Mouse (Mus musculus) forebrain, embryonic 14.5 days (tissue): Measurements from ENCODE around the gene Cog5. TPM values are rescaled to one million over a fixed set of nuclear protein-coding genes. Genes with fewer than 3 reads are reported as not detected.

Source experiments
- ATAC-seq: fragments of 200-750 bp; cut with Nextera tagmentation; 2 replicates; pipeline ENCODE4 v1.8.0; 2017; ENCODE audit warnings: mild to moderate bottlenecking, moderate library complexity
- DNase-seq: peaks from one replicate; pipeline ENCODE4 v3.0.0-alpha.2; 2015; ENCODE audit warnings: low spot score
- H3K27ac ChIP-seq: fragments of 300-500 bp; sonication (generic); 2 replicates; pipeline ENCODE4 v1.5.1; 2014; ENCODE audit warnings: low read depth, mild to moderate bottlenecking, control low read depth, low read length, moderate library complexity
- H3K27me3 ChIP-seq: fragments of 300-500 bp; sonication (generic); replicated peaks from 2 replicates; pipeline ENCODE4 v1.6.1; 2014; ENCODE audit warnings: low read length, control low read depth, mixed read lengths; ENCODE audit not compliant: control insufficient read depth, insufficient read depth
- H3K36me3 ChIP-seq: fragments of 300-500 bp; sonication (generic); 2 replicates; pipeline ENCODE4 v1.6.1; 2014; ENCODE audit warnings: low read length, control low read depth; ENCODE audit not compliant: control insufficient read depth, insufficient read depth
- H3K4me1 ChIP-seq: fragments of 300-500 bp; sonication (generic); 2 replicates; pipeline ENCODE4 v1.6.1; 2014; ENCODE audit warnings: antibody characterized with exemption, low read length, control low read depth; ENCODE audit not compliant: control insufficient read depth, insufficient read depth
- H3K4me2 ChIP-seq: fragments of 300-500 bp; sonication (generic); 2 replicates; pipeline ENCODE4 v1.6.1; 2014; ENCODE audit warnings: mild to moderate bottlenecking, control low read depth, low read length
- H3K4me3 ChIP-seq: fragments of 300-500 bp; sonication (generic); 2 replicates; pipeline ENCODE4 v1.5.1; 2014; ENCODE audit warnings: low read depth, low read length, control low read depth
- H3K9ac ChIP-seq: fragments of 300-500 bp; sonication (generic); 2 replicates; pipeline ENCODE4 v1.6.1; 2014; ENCODE audit warnings: mild to moderate bottlenecking, low read length, control low read depth, moderate library complexity
- H3K9me3 ChIP-seq: fragments of 300-500 bp; sonication (generic); replicated peaks from 2 replicates; pipeline ENCODE4 v1.6.1; 2016; ENCODE audit warnings: low read length, control low read depth, mixed read lengths; ENCODE audit not compliant: control insufficient read depth
- WGBS: fragments of 180-500 bp; shearing (Covaris S2); extraction: QIAGEN DNeasy Blood & Tissue Kit; methylation state at CpG from one replicate; pipeline ENCODE4 v1.1.7; 2014; 5-methylcytosine and 5-hydroxymethylcytosine counted together
- polyA plus RNA-seq: library from polyadenylated mRNA; unstranded; fragments of >200 nt; fragmentation: Nextera tagmentation; extraction: Ambion mirVana; gene quantifications from 2 replicates; pipeline ENCODE4 v1.2.1, GENCODE M21; 2014

Gene Cog5
- polyA plus RNA-seq, 1 experiment from 2014 or later: 25.1 TPM

DNA sequence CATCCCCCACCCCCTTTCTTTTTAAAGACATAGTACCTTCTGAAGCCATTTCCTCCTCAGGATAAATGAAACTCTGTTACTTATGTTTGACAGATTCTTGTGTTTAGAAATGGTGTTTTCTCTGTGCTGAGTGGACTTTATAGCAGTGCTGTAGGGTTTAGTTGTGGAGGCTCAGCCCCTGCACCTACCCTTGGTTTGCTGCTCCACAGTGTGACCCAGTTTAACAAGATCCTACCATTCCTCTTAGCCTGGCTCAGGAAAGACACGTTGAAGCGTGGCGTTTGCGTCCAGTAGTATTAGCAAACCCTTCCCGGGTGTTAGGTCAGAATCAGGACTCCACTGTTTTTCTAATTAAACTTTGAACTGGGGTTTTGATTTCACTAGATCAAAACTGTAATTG is 241.6 kb downstream of the Cog5 start:
- H3K9ac ChIP-seq: no peak overlapping the region
- H3K4me1 ChIP-seq: peaks cover 21% of the 10 kb centered on the region
- H3K27me3 ChIP-seq: no peaks in the 10 kb centered on the region
- peak overlapping the region; percentile 49 for H3K27ac ChIP-seq
- no peaks in the 10 kb centered on the region for H3K36me3 ChIP-seq
- no peak overlapping the region for H3K4me3 ChIP-seq
- 11% methylated on average over 5 of the region's 5 CpGs for WGBS
- no peaks in the 10 kb centered on the region for H3K9me3 ChIP-seq
- no peak for DNase-seq
- no peak overlapping the region for H3K4me2 ChIP-seq
- ATAC-seq: no peak

DNA sequence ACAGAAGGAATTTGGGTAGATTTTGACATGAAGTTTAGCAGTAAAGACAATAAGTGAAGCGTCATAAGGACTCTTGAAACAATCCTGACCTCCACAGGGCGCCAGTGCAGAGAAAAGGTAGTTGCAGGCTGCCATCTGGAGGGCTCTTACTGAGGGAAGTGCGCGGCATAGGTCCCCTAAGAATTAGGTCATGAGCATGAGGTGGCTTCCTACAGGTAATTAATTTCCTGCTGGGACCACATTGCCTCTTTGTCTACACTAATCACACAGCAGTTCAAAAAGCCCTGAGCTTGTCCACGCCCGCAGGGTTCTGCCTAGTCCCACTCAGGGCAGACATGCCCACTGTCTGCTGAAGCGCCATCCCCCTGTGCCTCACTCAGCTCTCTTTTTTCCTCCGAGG is 242.3 kb downstream of the Cog5 start:
- H3K27me3 ChIP-seq: no peaks in the 10 kb centered on the region
- ATAC-seq (peak; percentile 47), DNase-seq (peak; percentile 52)
- H3K27ac ChIP-seq: no peak overlapping the region
- H3K4me2 ChIP-seq: no peak overlapping the region
- no peaks in the 10 kb centered on the region for H3K9me3 ChIP-seq
- no peak overlapping the region for H3K4me3 ChIP-seq
- WGBS: 13% methylated on average over 8 of the region's 8 CpGs
- peaks cover 21% of the 10 kb centered on the region for H3K4me1 ChIP-seq
- H3K36me3 ChIP-seq: no peaks in the 10 kb centered on the region
- no peak overlapping the region for H3K9ac ChIP-seq

DNA sequence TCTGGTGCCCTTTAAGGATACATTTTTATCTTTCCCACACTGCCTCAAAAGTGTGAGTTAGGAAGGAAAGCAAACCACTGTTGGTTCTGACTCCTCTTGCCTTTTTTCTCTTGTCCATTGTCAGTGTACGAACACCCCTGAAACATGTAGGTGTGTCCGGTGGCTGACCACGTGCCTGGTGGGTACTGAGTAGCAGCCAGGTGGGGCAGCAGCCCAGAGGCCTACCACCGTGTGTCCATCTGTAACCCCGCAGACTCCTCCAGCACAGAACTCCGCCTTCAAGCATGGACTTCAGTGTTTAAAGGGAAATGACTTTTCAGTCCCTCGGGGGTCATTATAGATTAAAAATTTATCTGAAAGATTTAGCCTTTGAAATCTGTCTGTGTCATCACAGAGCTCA is 242.8 kb downstream of the Cog5 start:
- no peak overlapping the region for H3K27ac ChIP-seq
- ATAC-seq: no peak

DNA sequence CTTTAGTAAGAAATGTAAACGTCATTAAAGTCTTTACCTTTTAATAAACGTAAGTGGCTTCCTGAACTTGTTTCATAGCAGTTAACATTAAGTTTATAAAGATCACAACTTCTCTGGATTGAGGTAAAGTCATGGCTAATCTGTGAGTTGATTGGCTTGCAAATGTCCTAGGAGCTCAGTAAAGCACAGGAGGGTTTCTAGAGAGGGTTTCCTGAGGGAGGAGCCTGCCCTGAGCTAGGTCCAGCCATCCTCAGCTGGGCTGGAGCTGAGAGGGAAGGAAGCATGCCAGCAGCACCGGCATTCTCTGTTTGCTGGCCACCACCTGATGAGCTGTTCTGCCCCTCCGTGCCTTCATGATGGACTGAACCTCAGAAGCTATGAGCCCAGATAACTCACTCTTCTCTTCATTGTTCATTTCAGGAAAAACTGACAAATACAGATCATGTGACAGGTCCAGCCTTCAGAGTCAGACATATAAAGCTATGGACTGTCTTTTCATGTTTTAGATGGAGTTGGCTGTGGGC is 245.8 kb downstream of the Cog5 start:
- H3K27ac ChIP-seq: no peak overlapping the region
- no peak for DNase-seq
- H3K9ac ChIP-seq: no peak overlapping the region
- 80% methylated on average over 4 of the region's 4 CpGs for WGBS
- peaks cover 23% of the 10 kb centered on the region for H3K4me1 ChIP-seq
- no peaks in the 10 kb centered on the region for H3K9me3 ChIP-seq
- H3K4me2 ChIP-seq: no peak overlapping the region
- no peaks in the 10 kb centered on the region for H3K36me3 ChIP-seq
- H3K4me3 ChIP-seq: no peak overlapping the region
- no peaks in the 10 kb centered on the region for H3K27me3 ChIP-seq
- no peak for ATAC-seq

More for the DNA sequence above, 242.8 kb downstream of the Cog5 start:
- Histone ChIP-seq H3K36me3 (no peaks in the 10 kb centered on the region), H3K4me1 (peaks cover 21% of the 10 kb centered on the region), H3K27me3 (no peaks in the 10 kb centered on the region), H3K4me2 (no peak overlapping the region), H3K9ac (no peak overlapping the region), H3K9me3 (no peaks in the 10 kb centered on the region), H3K4me3 (no peak overlapping the region)
- no peak for DNase-seq
- 48% methylated on average over 7 of the region's 7 CpGs for WGBS

DNA sequence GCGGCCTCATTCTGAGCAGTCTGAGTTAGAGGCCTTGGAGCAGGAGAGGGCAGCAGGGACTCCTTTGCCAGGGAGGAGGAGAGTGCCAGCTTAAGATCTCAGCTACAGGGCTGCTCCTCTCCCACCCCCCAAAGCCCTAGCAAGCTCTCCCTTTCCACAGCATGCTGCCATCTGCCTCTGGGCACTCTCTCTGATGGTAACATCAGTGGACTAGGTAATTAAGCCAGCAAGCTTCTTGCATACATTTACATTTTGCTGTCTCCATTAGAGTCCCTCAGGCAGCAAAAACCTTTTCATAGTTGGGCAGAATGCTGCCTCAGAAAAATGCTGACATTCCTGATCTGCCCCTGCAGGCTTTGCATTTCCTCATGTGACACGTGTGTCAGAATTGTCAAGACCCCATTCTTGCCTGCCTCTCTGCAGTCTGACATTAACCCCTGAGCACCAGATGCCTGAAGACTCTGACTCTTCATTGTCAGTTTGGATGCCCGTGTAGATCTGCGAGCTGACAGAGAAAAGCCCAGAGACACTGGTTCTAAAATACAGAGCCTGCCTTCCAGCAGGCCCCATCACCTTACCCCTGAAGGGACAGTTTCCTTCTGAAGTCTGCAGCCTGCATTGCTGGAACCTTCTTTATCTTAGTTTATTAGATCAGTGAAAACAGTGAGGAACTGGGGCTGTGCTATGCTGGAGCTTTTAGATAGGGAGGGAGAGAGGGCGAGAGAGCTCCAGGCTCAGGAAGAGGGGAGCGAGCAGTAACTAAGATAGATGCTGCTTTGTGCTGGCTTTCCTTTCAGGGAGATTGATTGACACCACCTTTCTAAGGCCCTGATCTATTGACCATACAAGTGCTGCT is 251.3 kb downstream of the Cog5 start:
- Histone ChIP-seq H3K27me3 (no peaks in the 10 kb centered on the region), H3K36me3 (no peaks in the 10 kb centered on the region), H3K9me3 (no peaks in the 10 kb centered on the region), H3K9ac (no peak overlapping the region), H3K4me1 (peaks cover 13% of the 10 kb centered on the region; the same call in 1 of the 2 replicates), H3K4me3 (no peak overlapping the region), H3K27ac (peak overlapping the region; percentile 84), H3K4me2 (no peak overlapping the region; the same call in 1 of the 2 replicates)
- DNase-seq: peak; percentile 85
- WGBS: 20% methylated on average over 6 of the region's 6 CpGs
- peak; percentile 97 for ATAC-seq

DNA sequence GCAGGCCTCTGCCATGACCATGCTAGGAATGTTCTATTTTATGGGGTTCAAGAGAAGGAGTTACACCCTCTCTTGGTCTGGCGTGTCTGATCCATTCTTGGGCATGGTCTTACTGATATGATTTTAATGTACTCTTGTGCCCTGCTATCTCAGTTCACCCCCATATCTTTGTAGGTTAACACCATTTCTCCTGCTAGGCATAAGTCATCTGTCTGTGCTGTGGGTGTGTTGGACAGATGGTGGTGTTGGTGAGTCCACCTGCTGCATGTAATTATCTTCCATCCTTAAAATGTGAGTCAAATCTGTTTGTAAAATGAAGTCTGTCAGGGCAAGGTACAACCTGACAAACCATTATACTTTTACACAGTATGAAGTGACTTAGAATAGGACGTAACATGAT is 252.8 kb downstream of the Cog5 start:
- Histone ChIP-seq H3K4me3 (no peak overlapping the region), H3K9ac (no peak overlapping the region), H3K36me3 (no peaks in the 10 kb centered on the region), H3K27me3 (no peaks in the 10 kb centered on the region), H3K4me1 (peaks cover 13% of the 10 kb centered on the region; the same call in 1 of the 2 replicates), H3K9me3 (no peaks in the 10 kb centered on the region), H3K27ac (no peak overlapping the region), H3K4me2 (no peak overlapping the region)
- WGBS: 95% methylated on average over 2 of the region's 2 CpGs
- ATAC-seq (no peak), DNase-seq (no peak)

DNA sequence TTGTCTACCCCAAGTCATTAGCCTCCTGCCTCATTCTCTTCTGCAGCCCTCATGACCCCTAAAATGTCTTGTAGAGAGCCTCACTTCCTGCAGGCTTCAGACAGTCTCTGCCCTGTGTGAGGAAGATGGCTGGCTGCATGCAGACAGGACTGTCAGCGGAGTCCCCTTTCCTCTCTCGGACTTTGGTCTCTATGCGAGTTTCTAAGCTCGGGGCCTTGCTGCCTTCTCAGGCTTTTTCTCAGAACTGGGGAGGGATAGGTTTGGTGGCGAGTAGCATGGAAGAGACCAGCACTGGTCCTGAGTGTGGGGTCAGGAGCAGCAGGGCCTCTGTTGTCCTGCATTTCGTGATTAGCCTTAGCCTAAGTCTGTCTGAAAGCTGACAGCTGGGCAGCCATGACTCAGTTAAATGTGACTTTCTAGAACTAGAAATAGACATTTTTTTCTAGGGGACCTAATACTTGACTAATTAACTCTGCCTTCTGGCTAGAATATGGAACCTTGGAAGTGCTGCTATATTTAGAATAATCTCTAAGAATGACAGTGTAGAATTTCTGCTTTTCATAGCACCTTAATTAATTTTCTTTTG is 258.4 kb downstream of the Cog5 start:
- Histone ChIP-seq H3K4me3 (no peak overlapping the region), H3K4me1 (no peaks in the 10 kb centered on the region), H3K4me2 (no peak overlapping the region), H3K9ac (no peak overlapping the region), H3K27me3 (no peaks in the 10 kb centered on the region), H3K9me3 (no peaks in the 10 kb centered on the region), H3K27ac (no peak overlapping the region), H3K36me3 (no peaks in the 10 kb centered on the region)
- DNase-seq (no peak), ATAC-seq (no peak)
- WGBS: 87% methylated on average over 6 of the region's 6 CpGs

DNA sequence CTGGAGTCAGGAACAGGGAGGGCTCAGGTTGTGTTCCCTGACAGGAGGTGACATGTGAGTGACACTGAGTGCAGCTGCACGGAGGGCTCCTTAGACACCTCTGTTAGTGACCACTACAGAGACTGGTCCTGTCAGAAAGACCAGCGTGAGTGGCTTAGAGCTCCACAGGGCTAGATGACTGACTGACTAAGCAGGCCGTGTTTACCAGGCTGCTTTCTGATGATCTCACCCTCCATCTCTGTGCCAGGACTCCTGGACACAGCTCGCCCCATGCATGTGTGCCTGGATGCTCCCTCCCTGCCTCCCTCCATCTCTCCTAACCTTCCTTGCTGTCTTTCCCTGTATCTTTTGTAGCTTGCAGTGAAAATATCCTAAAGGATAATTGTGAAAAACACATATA is 258.9 kb downstream of the Cog5 start:
- Histone ChIP-seq H3K27me3 (no peaks in the 10 kb centered on the region), H3K4me1 (no peaks in the 10 kb centered on the region), H3K36me3 (no peaks in the 10 kb centered on the region), H3K9ac (no peak overlapping the region), H3K4me2 (no peak overlapping the region), H3K9me3 (no peaks in the 10 kb centered on the region), H3K27ac (no peak overlapping the region), H3K4me3 (no peak overlapping the region)
- ATAC-seq: no peak
- 65% methylated on average over 4 of the region's 4 CpGs for WGBS
- DNase-seq: no peak

DNA sequence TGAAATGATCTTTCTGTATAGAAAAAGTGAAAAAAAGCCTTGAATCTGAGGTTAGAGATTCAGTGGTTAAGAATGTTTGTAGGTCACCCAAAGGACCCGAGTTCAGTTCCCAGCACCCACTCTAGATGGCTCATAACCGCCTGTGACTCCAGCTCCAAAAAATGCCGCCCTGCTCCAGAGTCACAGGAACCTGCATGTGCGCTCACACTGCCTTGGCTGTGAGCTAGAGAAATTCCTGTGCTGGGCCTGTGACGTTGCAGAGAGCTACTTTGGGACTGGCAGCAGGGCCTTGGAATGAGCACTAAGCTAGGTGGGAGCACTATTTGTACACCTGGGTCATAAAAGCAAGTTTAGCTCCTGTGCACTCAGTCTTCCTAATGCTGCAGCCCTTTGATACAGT is 262.0 kb downstream of the Cog5 start:
- H3K4me2 ChIP-seq: no peak overlapping the region
- no peaks in the 10 kb centered on the region for H3K9me3 ChIP-seq
- H3K36me3 ChIP-seq: 0 out of 2 replicates have a peak, but pooled peaks cover 13% of the 10 kb centered on the region
- WGBS: 93% methylated on average over 5 of the region's 5 CpGs
- ATAC-seq (no peak), DNase-seq (no peak)
- no peak overlapping the region for H3K4me3 ChIP-seq
- H3K9ac ChIP-seq: no peak overlapping the region
- no peaks in the 10 kb centered on the region for H3K27me3 ChIP-seq
- no peaks in the 10 kb centered on the region for H3K4me1 ChIP-seq
- no peak overlapping the region for H3K27ac ChIP-seq
